Mouse (Mus musculus): ENCODE measurements around the gene Hectd1. TPM values are rescaled to one million over a fixed set of nuclear protein-coding genes. Genes with fewer than 3 reads are reported as not detected.

Gene Hectd1
- polyA plus RNA-seq (2012; rRNA removed; ENCODE audit: low replicate concordance) = 3.0 and 4.4 TPM in 2 replicates

DNA sequence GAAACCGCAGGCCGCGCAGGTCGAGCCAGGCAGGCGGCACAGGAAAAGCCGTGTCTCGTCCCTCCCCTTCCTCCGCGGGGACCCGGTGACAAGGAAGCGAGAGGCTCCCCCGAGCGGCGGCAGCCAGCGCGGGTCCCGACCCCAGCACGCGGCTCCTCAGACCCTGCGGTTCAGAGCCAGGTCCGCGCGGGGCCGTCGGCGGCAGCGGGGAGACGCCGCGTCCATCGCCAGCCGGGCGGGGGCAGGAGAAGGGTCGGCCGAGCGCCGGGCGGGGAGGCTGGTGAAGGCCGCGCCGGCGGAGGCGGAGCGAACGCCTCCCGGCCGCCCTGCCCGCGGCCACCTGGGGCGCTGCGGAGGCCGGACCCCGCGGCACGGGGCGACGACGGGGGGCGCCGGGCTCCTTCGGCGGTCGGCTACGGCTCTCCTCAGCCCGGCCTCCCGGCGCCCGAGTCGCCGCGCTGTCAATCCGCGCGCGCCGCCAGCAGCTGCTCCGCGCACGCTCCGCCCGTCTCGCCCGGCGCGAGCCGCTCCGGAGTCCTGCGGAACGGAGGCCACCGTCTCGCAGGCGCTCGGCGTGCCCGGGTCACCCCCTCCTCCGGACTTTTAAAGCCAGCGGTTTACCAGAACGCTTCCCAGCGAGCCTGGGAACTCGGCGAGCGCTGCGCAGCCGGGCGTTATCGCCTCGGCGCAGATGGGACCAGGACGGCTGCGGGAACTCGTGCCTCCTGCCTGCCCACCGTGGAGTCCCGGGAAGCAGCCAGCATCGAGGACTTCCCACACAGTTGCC is at the start of gene Hectd1:
Gene Hectd1 (minus strand): TSS at position 247 of the 787 bp plus-strand sequence.

Other genes starting within 250 kb of the Hectd1 start
- 0.14 and 0.59 TPM in 2 replicates for gene Coch, start 236.2 kb downstream of the Hectd1 start, polyA plus RNA-seq (2012; rRNA removed; ENCODE audit: low replicate concordance)
- 2.1 and 5.4 TPM in 2 replicates for gene Ap4s1, start 138.5 kb downstream of the Hectd1 start, polyA plus RNA-seq (2012; rRNA removed; ENCODE audit: low replicate concordance)
- 6.5 and 7.1 TPM in 2 replicates for gene Strn3, start 137.6 kb downstream of the Hectd1 start, polyA plus RNA-seq (2012; rRNA removed; ENCODE audit: low replicate concordance)
- 28.8 and 46.0 TPM in 2 replicates for gene Heatr5a, start 141.8 kb upstream of the Hectd1 start, polyA plus RNA-seq (2012; rRNA removed; ENCODE audit: low replicate concordance)
- gene Dtd2, start 177.0 kb upstream of the Hectd1 start, polyA plus RNA-seq (2012; rRNA removed; ENCODE audit: low replicate concordance) = 3.0 and 3.9 TPM in 2 replicates
- gene Gpr33, start 198.5 kb upstream of the Hectd1 start, polyA plus RNA-seq (2012; rRNA removed; ENCODE audit: low replicate concordance) = not detected in 2 replicates

Measured in duodenum, adult 2 months (tissue).